Mouse (Mus musculus) urinary bladder, postnatal 14 days (tissue): ENCODE measurements around the gene Lnpk.

Experiments used
- DNase-seq: peaks from one replicate; pipeline ENCODE4 v3.0.0; 2021; ENCODE audit warnings: low spot score

The Lnpk gene

GRCm38 (mm10) chr2:74490186-74490585 is 89.0 kb downstream of the Lnpk start:
- DNase-seq = no peak

- no peak for DNase-seq
These were observed 90.8 kb downstream of the Lnpk start for GRCm38 (mm10) chr2:74488443-74488842.

DNA sequence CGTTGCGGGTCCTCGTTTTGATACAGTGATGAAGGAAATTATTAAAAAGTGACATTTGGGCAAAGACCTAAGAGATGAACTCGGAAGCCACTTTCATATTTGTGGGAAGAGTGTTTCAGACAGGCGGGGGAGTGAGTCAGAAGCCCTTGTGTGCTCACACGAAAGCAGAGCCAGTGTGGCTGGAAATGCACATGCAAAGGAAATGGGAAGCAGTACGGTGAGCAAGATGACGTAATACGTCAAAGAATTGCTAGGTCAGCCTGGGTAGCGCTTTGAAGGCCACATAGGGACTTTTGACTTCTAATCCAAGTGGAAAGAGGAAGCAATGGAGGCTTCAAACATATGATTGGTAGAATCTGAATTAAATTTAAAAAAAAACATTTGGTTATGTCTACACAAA is 96.6 kb downstream of the Lnpk start:
- no peak for DNase-seq

- DNase-seq = no peak
These were observed 97.1 kb downstream of the Lnpk start for GRCm38 (mm10) chr2:74482086-74482485.
